Mouse (Mus musculus): ENCODE measurements around the gene Tmprss4.

GRCm38 (mm10) chr9:45235668-45236227 is 31.9 kb upstream of the Tmprss4 start:
- TF ChIP-seq CTCF (IDR thresholded peaks at IDR 0.05; ENCODE audit: extremely low read depth, insufficient read depth, low read length) (no peak), POLR2A (IDR thresholded peaks at IDR 0.05; ENCODE audit: extremely low read depth, insufficient read depth, low read length) (no peak)

Data from cortical plate, adult 2 months (tissue).